Mouse (Mus musculus): Measurements from ENCODE around the gene B9d2. TPM values are rescaled to one million over a fixed set of nuclear protein-coding genes. Genes with fewer than 3 reads are reported as not detected.

B9d2 gene
- polyA plus RNA-seq, 1 experiment from 2014 or later: 31.5 TPM

DNA sequence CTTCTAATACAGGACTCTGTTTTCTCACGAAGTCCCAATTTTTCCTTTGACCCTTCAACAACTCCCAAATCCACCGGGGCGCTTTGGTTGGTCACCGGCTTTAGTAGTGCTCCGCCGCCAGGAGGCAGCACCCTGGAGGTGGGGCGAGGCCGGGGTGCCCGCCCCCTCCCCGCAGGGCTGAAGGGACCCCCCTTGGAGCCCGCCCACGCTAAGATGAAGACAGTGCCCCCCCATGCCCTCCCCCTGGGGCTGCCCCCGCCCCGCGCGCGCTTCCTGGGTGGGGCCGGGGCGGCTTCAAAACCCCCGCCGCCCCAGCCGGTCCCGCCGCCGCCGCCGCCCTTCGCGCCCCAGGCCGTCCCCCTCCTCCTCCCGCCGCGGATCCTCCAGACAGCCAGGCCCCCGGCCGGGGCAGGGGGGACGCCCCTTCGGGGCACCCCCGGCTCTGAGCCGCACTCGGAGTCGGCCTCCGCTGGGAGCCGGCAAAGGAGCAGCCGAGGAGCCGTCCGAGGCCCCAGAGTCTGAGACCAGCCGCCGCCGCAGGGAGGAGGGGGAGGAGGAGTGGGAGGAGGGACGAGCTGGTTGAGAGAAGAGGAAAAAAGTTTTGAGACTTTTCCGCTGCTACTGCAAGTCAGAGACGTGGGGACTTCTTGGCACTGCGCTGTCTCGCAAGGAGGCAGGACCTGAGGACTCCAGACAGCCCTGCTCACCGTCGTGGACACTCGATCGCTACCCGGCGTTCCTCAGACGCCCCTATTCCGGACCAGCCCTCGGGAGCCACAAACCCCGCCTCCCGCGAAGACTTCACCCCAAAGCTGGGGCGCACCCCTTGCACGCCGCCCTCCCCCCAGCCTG lies 6.3 kb downstream of the B9d2 start, which contains the start of gene Tgfb1:
Tgfb1 (plus strand) TSS at position 323 of the 852 bp plus-strand sequence.
- WGBS: under 1% methylated on average over 65 of the region's 69 CpGs

DNA sequence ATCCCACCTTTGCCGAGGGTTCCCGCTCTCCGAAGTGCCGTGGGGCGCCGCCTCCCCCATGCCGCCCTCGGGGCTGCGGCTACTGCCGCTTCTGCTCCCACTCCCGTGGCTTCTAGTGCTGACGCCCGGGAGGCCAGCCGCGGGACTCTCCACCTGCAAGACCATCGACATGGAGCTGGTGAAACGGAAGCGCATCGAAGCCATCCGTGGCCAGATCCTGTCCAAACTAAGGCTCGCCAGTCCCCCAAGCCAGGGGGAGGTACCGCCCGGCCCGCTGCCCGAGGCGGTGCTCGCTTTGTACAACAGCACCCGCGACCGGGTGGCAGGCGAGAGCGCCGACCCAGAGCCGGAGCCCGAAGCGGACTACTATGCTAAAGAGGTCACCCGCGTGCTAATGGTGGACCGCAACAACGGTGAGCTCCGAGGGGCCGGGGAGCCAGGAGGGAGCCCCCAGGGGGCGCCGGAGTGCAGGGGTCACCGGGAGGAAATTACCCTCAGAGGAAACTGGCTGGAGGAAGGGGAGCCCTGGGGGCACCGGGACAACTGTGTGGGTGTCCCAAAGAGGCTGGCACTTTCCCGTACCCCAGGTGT lies 7.3 kb downstream of the B9d2 start:
- peaks cover 20% of the 10 kb centered on the region; the same call in 1 of the 2 replicates for H3K4me1 ChIP-seq (ENCODE audit: control insufficient read depth, insufficient read depth, low read length)
- H3K27ac ChIP-seq (ENCODE audit: low read length): 0 out of 2 replicates have a peak overlapping the region, but pooled peaks have one; percentile 27
- no peaks in the 10 kb centered on the region; the same call in 1 of the 2 replicates for H3K27me3 ChIP-seq (ENCODE audit: control insufficient read depth, insufficient read depth, low read length)
- peak overlapping the region; percentile 70 for H3K4me3 ChIP-seq (ENCODE audit: low read depth, low read length)
- no peaks in the 10 kb centered on the region for H3K36me3 ChIP-seq (ENCODE audit: control insufficient read depth, insufficient read depth, low read length)
- H3K4me2 ChIP-seq (replicated peaks; ENCODE audit: low read depth, low read length): peak overlapping the region; percentile 97
- peak overlapping the region; percentile 34; the same call in 1 of the 2 replicates for H3K9ac ChIP-seq (replicated peaks; ENCODE audit: low read depth, low read length)
- no peaks in the 10 kb centered on the region for H3K9me3 ChIP-seq (ENCODE audit: control insufficient read depth, low read depth, low read length)
- ATAC-seq (ENCODE audit: insufficient number of reproducible peaks, insufficient read depth, low FRiP score, low read depth): no peak
- under 1% methylated on average over 47 of the region's 47 CpGs for WGBS

More for the DNA sequence above, 6.3 kb downstream of the B9d2 start, which contains the start of gene Tgfb1:
- Histone ChIP-seq H3K4me3 (ENCODE audit: low read depth, low read length) (peak within 1 kb of the TSS; percentile 70), H3K9ac (replicated peaks; ENCODE audit: low read depth, low read length) (peak within 1 kb of the TSS; percentile 58), H3K27me3 (ENCODE audit: control insufficient read depth, insufficient read depth, low read length) (no peaks in the 10 kb centered on the region; the same call in 1 of the 2 replicates), H3K27ac (ENCODE audit: low read length) (peak within 1 kb of the TSS; percentile 75; the same call in 1 of the 2 replicates), H3K4me2 (replicated peaks; ENCODE audit: low read depth, low read length) (peak within 1 kb of the TSS; percentile 97), H3K4me1 (ENCODE audit: control insufficient read depth, insufficient read depth, low read length) (peaks cover 20% of the 10 kb centered on the region; the same call in 1 of the 2 replicates), H3K9me3 (ENCODE audit: control insufficient read depth, low read depth, low read length) (no peaks in the 10 kb centered on the region), H3K36me3 (ENCODE audit: control insufficient read depth, insufficient read depth, low read length) (no peaks in the 10 kb centered on the region)
- ATAC-seq (ENCODE audit: insufficient number of reproducible peaks, insufficient read depth, low FRiP score, low read depth): peak; percentile 29

GRCm38 (mm10) chr7:25688810-25689586 lies 8.4 kb downstream of the B9d2 start:
- Histone ChIP-seq H3K27me3 (ENCODE audit: control insufficient read depth, insufficient read depth, low read length) (no peaks in the 10 kb centered on the region; the same call in 1 of the 2 replicates), H3K9me3 (ENCODE audit: control insufficient read depth, low read depth, low read length) (no peaks in the 10 kb centered on the region), H3K36me3 (ENCODE audit: control insufficient read depth, insufficient read depth, low read length) (no peaks in the 10 kb centered on the region), H3K4me2 (replicated peaks; ENCODE audit: low read depth, low read length) (peak overlapping the region; percentile 97), H3K9ac (replicated peaks; ENCODE audit: low read depth, low read length) (peak overlapping the region; percentile 34), H3K4me1 (ENCODE audit: control insufficient read depth, insufficient read depth, low read length) (peaks cover 20% of the 10 kb centered on the region; the same call in 1 of the 2 replicates), H3K4me3 (ENCODE audit: low read depth, low read length) (peak overlapping the region; percentile 70), H3K27ac (ENCODE audit: low read length) (peak overlapping the region; percentile 49; the same call in 1 of the 2 replicates)
- ATAC-seq (ENCODE audit: insufficient number of reproducible peaks, insufficient read depth, low FRiP score, low read depth): peak; percentile 73
- WGBS: under 1% methylated on average over 48 of the region's 52 CpGs

DNA sequence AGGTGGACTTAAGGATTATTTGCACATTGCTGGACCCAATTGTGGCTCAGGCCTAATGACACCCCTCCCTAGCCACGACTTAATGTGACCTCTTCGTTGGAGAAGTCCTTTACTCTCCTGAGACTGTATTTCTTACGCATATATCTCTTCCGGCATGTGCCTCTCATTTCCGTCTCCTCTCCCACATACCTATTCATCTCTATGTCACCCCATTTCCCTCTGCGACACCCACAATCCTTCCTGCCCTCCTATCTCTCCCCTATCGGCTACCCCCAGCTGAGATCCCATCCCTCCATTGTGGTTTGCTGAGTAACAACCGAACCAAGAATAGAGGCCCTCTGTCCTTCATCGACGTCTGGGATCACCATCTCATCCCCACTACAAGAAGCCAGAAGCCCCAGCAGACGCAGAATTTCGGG lies 9.0 kb downstream of the B9d2 start:
- no peaks in the 10 kb centered on the region for H3K36me3 ChIP-seq (ENCODE audit: control insufficient read depth, insufficient read depth, low read length)
- no peaks in the 10 kb centered on the region; the same call in 1 of the 2 replicates for H3K27me3 ChIP-seq (ENCODE audit: control insufficient read depth, insufficient read depth, low read length)
- ATAC-seq (ENCODE audit: insufficient number of reproducible peaks, insufficient read depth, low FRiP score, low read depth): no peak
- H3K27ac ChIP-seq (ENCODE audit: low read length): no peak overlapping the region
- peak overlapping the region; percentile 70 for H3K4me3 ChIP-seq (ENCODE audit: low read depth, low read length)
- H3K4me1 ChIP-seq (ENCODE audit: control insufficient read depth, insufficient read depth, low read length): peaks cover 20% of the 10 kb centered on the region; the same call in 1 of the 2 replicates
- H3K9ac ChIP-seq (replicated peaks; ENCODE audit: low read depth, low read length): peak overlapping the region; percentile 34; the same call in 1 of the 2 replicates
- WGBS: 8% methylated on average over 12 of the region's 12 CpGs
- H3K9me3 ChIP-seq (ENCODE audit: control insufficient read depth, low read depth, low read length): no peaks in the 10 kb centered on the region
- peak overlapping the region; percentile 97 for H3K4me2 ChIP-seq (replicated peaks; ENCODE audit: low read depth, low read length)

DNA sequence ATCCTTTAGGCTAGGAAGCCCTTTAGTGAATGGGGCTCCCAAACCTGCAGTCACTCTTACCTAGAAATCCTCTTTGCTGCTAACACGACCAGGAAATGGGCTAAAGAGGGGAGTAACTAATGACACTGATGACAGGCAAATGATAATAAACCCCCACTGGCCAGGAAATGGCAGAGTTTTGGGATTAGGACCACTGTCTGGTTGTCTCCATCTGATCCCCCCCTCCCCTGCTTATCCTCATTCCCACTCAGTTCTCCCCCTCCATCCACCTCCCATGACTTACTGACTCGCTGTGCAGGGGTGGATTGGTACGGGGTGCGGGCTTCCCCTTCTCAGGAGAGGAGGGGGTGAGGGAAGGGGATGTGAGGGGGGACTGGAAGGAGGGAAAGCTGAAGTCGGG lies 9.5 kb downstream of the B9d2 start:
- Histone ChIP-seq H3K9ac (replicated peaks; ENCODE audit: low read depth, low read length) (no peak overlapping the region), H3K36me3 (ENCODE audit: control insufficient read depth, insufficient read depth, low read length) (no peaks in the 10 kb centered on the region), H3K27ac (ENCODE audit: low read length) (no peak overlapping the region), H3K4me3 (ENCODE audit: low read depth, low read length) (no peak overlapping the region), H3K27me3 (ENCODE audit: control insufficient read depth, insufficient read depth, low read length) (no peaks in the 10 kb centered on the region; the same call in 1 of the 2 replicates), H3K9me3 (ENCODE audit: control insufficient read depth, low read depth, low read length) (no peaks in the 10 kb centered on the region), H3K4me2 (replicated peaks; ENCODE audit: low read depth, low read length) (peak overlapping the region; percentile 97; the same call in 1 of the 2 replicates), H3K4me1 (ENCODE audit: control insufficient read depth, insufficient read depth, low read length) (peaks cover 20% of the 10 kb centered on the region; the same call in 1 of the 2 replicates)
- WGBS: 46% methylated on average over 5 of the region's 5 CpGs
- ATAC-seq (ENCODE audit: insufficient number of reproducible peaks, insufficient read depth, low FRiP score, low read depth): no peak

DNA sequence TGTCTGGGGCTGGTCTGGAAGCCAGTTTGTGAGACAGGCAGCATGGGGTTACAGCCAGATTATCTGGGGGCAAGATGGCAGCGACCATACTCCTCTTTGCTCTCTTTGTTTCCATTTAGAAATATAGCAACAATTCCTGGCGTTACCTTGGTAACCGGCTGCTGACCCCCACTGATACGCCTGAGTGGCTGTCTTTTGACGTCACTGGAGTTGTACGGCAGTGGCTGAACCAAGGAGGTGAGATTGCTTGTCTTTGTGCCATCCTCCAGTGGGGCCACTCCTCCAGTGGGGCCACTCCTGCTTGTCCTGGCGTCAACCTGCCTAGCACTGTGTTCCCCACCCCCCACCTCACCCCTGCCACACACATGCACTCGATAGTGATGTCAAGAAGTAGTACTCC lies 13.5 kb downstream of the B9d2 start:
- Histone ChIP-seq H3K27ac (ENCODE audit: low read length) (no peak overlapping the region), H3K9ac (replicated peaks; ENCODE audit: low read depth, low read length) (no peak overlapping the region), H3K36me3 (ENCODE audit: control insufficient read depth, insufficient read depth, low read length) (no peaks in the 10 kb centered on the region), H3K27me3 (ENCODE audit: control insufficient read depth, insufficient read depth, low read length) (no peaks in the 10 kb centered on the region), H3K4me3 (ENCODE audit: low read depth, low read length) (no peak overlapping the region), H3K4me2 (replicated peaks; ENCODE audit: low read depth, low read length) (no peak overlapping the region), H3K4me1 (ENCODE audit: control insufficient read depth, insufficient read depth, low read length) (0 out of 2 replicates have a peak, but pooled peaks cover 3% of the 10 kb centered on the region), H3K9me3 (ENCODE audit: control insufficient read depth, low read depth, low read length) (no peaks in the 10 kb centered on the region)
- ATAC-seq (ENCODE audit: insufficient number of reproducible peaks, insufficient read depth, low FRiP score, low read depth): no peak
- 65% methylated on average over 8 of the region's 8 CpGs for WGBS

- Histone ChIP-seq H3K9me3 (ENCODE audit: control insufficient read depth, low read depth, low read length) (no peaks in the 10 kb centered on the region), H3K4me3 (ENCODE audit: low read depth, low read length) (no peak overlapping the region), H3K4me1 (ENCODE audit: control insufficient read depth, insufficient read depth, low read length) (no peaks in the 10 kb centered on the region), H3K9ac (replicated peaks; ENCODE audit: low read depth, low read length) (no peak overlapping the region), H3K27ac (ENCODE audit: low read length) (no peak overlapping the region), H3K4me2 (replicated peaks; ENCODE audit: low read depth, low read length) (no peak overlapping the region), H3K36me3 (ENCODE audit: control insufficient read depth, insufficient read depth, low read length) (no peaks in the 10 kb centered on the region), H3K27me3 (ENCODE audit: control insufficient read depth, insufficient read depth, low read length) (no peaks in the 10 kb centered on the region)
- WGBS: 55% methylated on average over 13 of the region's 13 CpGs
- ATAC-seq (ENCODE audit: insufficient number of reproducible peaks, insufficient read depth, low FRiP score, low read depth): no peak
These were observed 19.3 kb downstream of the B9d2 start for GRCm38 (mm10) chr7:25699851-25700250.

Data from stomach, embryonic 14.5 days (tissue).